Mouse (Mus musculus): ENCODE results near the gene Anp32e. TPM values are rescaled to one million over a fixed set of nuclear protein-coding genes. Genes with fewer than 3 reads are reported as not detected.
"Not testable (repeated sequence)": the region's sequence is repeated elsewhere in the genome, so short reads cannot be mapped to it uniquely, and the experiment has no call there.

Anp32e gene
- polyA plus RNA-seq, 1 experiment = 48.5 TPM

DNA sequence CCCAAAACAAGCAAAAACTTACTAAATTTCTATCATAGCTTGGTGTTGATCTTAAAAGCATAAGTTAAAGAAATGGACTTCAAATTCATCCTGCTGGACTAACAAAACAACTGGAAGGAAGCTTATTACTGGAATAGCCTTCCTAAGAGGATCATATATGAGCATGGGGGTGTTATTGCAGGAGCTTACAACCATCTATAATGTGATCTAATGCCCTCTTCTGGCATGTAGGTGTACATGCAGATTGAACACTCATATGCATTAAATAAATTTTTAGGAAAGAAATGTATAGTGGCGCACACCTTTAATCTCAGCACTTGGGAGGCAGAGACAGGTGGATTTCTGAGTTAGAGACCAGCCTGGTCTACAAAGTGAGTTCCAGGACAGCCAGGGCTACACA, 30.8 kb downstream of the Anp32e start:
- Histone ChIP-seq H3ac (ENCODE audit: control insufficient read depth, insufficient read length) (no peak overlapping the region), H3K79me2 (ENCODE audit: control insufficient read depth, insufficient read depth) (no peaks in the 10 kb centered on the region), H3K27me3 (ENCODE audit: control insufficient read depth, insufficient read depth, insufficient read length) (no peaks in the 10 kb centered on the region), H3K4me2 (ENCODE audit: low read depth) (no peak overlapping the region), H3K36me3 (ENCODE audit: control insufficient read depth, insufficient read depth) (no peaks in the 10 kb centered on the region), H3K4me3 (no peak overlapping the region)
- no peak for TF ChIP-seq POLR2AphosphoS2 (IDR thresholded peaks at IDR 0.05; ENCODE audit: insufficient read length, low read depth)
- TF ChIP-seq SRF (IDR thresholded peaks at IDR 0.05; ENCODE audit: control insufficient read depth, insufficient read length, low read depth) = no peak
- TF ChIP-seq MYOD1 (IDR thresholded peaks at IDR 0.05; ENCODE audit: control insufficient read depth in 1 of 3, insufficient read length in 2 of 3, low read depth in 2 of 3) = no peak
- no peak for TF ChIP-seq CEBPB (IDR thresholded peaks at IDR 0.05; ENCODE audit: insufficient read depth, poor library complexity, severe bottlenecking)
- no peak for TF ChIP-seq REST (IDR thresholded peaks at IDR 0.05; ENCODE audit: insufficient read depth, insufficient read length)
- TF ChIP-seq USF1 (IDR thresholded peaks at IDR 0.05; ENCODE audit: low read depth) = no peak
- no peak for TF ChIP-seq MAX (IDR thresholded peaks at IDR 0.05; ENCODE audit: low read depth)
- TF ChIP-seq TCF12 (IDR thresholded peaks at IDR 0.05; ENCODE audit: insufficient read depth, poor library complexity, severe bottlenecking) = no peak
- no peak for TF ChIP-seq E2F4 (IDR thresholded peaks at IDR 0.05; ENCODE audit: insufficient read depth)
- TF ChIP-seq MYOG (IDR thresholded peaks at IDR 0.05; ENCODE audit: control insufficient read depth in 1 of 3, insufficient read depth in 1 of 3, insufficient read length in 2 of 3, low read depth in 2 of 3) = no peak
- no peak for TF ChIP-seq TCF3 (IDR thresholded peaks at IDR 0.05; ENCODE audit: insufficient read length, low read depth)
- no peak for TF ChIP-seq POLR2A (IDR thresholded peaks at IDR 0.05; ENCODE audit: insufficient read length, low read depth)

DNA sequence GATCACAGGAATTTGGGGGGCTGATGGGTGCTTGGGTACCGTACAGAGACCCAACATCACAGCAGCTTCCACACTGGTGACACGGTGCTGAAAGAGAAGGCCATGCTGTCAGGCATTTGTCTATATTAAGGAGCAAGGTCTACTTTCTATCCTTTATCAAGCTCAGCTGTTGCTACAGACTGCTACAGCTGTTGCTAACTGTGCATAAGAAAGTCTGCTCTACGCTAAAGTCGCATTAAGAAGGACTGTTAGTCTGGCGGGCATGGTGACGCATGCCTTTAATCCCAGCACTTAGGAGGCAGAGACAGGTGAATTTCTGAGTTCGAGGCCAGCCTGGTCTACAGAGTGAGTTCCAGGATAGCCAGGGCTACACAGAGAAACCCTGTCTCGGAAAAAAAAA, 33.1 kb downstream of the Anp32e start:
- H3K4me2 ChIP-seq (ENCODE audit: low read depth); H3K79me2 ChIP-seq (ENCODE audit: control insufficient read depth, insufficient read depth); H3K27me3 ChIP-seq (ENCODE audit: control insufficient read depth, insufficient read depth, insufficient read length); H3K4me3 ChIP-seq; H3ac ChIP-seq (ENCODE audit: control insufficient read depth, insufficient read length); H3K36me3 ChIP-seq (ENCODE audit: control insufficient read depth, insufficient read depth): not testable (repeated sequence)
- peak in 2 of 3 experiments; percentile 61 to 82 for TF ChIP-seq MYOD1 (IDR thresholded peaks at IDR 0.05; ENCODE audit: control insufficient read depth in 1 of 3, insufficient read length in 2 of 3, low read depth in 2 of 3)
- peak; percentile 5 for TF ChIP-seq TCF3 (IDR thresholded peaks at IDR 0.05; ENCODE audit: insufficient read length, low read depth)
- peak in 2 of 3 experiments; percentile 48 to 89 for TF ChIP-seq MYOG (IDR thresholded peaks at IDR 0.05; ENCODE audit: control insufficient read depth in 1 of 3, insufficient read depth in 1 of 3, insufficient read length in 2 of 3, low read depth in 2 of 3)
- peak; percentile 57 for TF ChIP-seq TCF12 (IDR thresholded peaks at IDR 0.05; ENCODE audit: insufficient read depth, poor library complexity, severe bottlenecking)

DNA sequence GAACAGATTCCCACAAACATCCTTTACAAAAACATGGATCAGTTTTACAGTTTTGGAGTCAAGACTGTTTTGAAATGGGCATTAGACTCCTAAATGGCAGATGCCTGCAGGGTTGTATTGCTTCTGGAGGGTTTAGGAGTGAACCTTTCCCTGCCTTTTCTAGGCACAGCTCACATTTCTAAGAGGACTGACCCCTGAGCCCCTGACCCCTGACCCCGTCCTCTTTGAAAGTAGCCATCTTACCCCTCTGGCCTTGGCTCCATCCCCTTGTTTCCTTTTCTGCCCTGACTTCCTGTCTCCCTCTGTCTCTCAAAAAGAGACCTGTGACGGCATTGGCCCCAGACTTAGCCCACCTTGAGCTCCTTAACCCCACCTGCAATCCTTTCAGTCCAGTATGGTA, 34.2 kb downstream of the Anp32e start:
- Histone ChIP-seq H3K79me2 (ENCODE audit: control insufficient read depth, insufficient read depth) (no peaks in the 10 kb centered on the region), H3K27me3 (ENCODE audit: control insufficient read depth, insufficient read depth, insufficient read length) (no peaks in the 10 kb centered on the region), H3K4me3 (no peak overlapping the region), H3K4me2 (ENCODE audit: low read depth) (no peak overlapping the region), H3K36me3 (ENCODE audit: control insufficient read depth, insufficient read depth) (no peaks in the 10 kb centered on the region), H3ac (ENCODE audit: control insufficient read depth, insufficient read length) (no peak overlapping the region)
- TF ChIP-seq MAX (IDR thresholded peaks at IDR 0.05; ENCODE audit: low read depth) = no peak
- TF ChIP-seq MYOD1 (IDR thresholded peaks at IDR 0.05; ENCODE audit: control insufficient read depth in 1 of 3, insufficient read length in 2 of 3, low read depth in 2 of 3) = no peak
- no peak for TF ChIP-seq POLR2AphosphoS2 (IDR thresholded peaks at IDR 0.05; ENCODE audit: insufficient read length, low read depth)
- no peak for TF ChIP-seq TCF12 (IDR thresholded peaks at IDR 0.05; ENCODE audit: insufficient read depth, poor library complexity, severe bottlenecking)
- TF ChIP-seq E2F4 (IDR thresholded peaks at IDR 0.05; ENCODE audit: insufficient read depth) = no peak
- no peak for TF ChIP-seq CEBPB (IDR thresholded peaks at IDR 0.05; ENCODE audit: insufficient read depth, poor library complexity, severe bottlenecking)
- TF ChIP-seq TCF3 (IDR thresholded peaks at IDR 0.05; ENCODE audit: insufficient read length, low read depth) = no peak
- no peak for TF ChIP-seq MYOG (IDR thresholded peaks at IDR 0.05; ENCODE audit: control insufficient read depth in 1 of 3, insufficient read depth in 1 of 3, insufficient read length in 2 of 3, low read depth in 2 of 3)
- no peak for TF ChIP-seq REST (IDR thresholded peaks at IDR 0.05; ENCODE audit: insufficient read depth, insufficient read length)
- TF ChIP-seq USF1 (IDR thresholded peaks at IDR 0.05; ENCODE audit: low read depth) = no peak

- H3K36me3 ChIP-seq (ENCODE audit: control insufficient read depth, insufficient read depth) = no peaks in the 10 kb centered on the region
- H3K4me2 ChIP-seq (ENCODE audit: low read depth) = no peak overlapping the region
- H3K4me3 ChIP-seq = no peak overlapping the region
- TF ChIP-seq USF1 (IDR thresholded peaks at IDR 0.05; ENCODE audit: low read depth) = no peak
- no peak for TF ChIP-seq POLR2AphosphoS2 (IDR thresholded peaks at IDR 0.05; ENCODE audit: insufficient read length, low read depth)
- no peak for TF ChIP-seq POLR2A (IDR thresholded peaks at IDR 0.05; ENCODE audit: insufficient read length, low read depth)
- no peak for TF ChIP-seq SRF (IDR thresholded peaks at IDR 0.05; ENCODE audit: control insufficient read depth, insufficient read length, low read depth)
- no peaks in the 10 kb centered on the region for H3K27me3 ChIP-seq (ENCODE audit: control insufficient read depth, insufficient read depth, insufficient read length)
- H3K79me2 ChIP-seq (ENCODE audit: control insufficient read depth, insufficient read depth) = no peaks in the 10 kb centered on the region
- H3ac ChIP-seq (ENCODE audit: control insufficient read depth, insufficient read length) = no peak overlapping the region
These were observed 34.6 kb downstream of the Anp32e start for GRCm38 (mm10) chr3:95963681-95964080.

GRCm38 (mm10) chr3:95965518-95966451, 36.7 kb downstream of the Anp32e start:
- no peak overlapping the region for H3ac ChIP-seq (ENCODE audit: control insufficient read depth, insufficient read length)
- TF ChIP-seq TCF12 (IDR thresholded peaks at IDR 0.05; ENCODE audit: insufficient read depth, poor library complexity, severe bottlenecking) = no peak
- TF ChIP-seq MYOD1 (IDR thresholded peaks at IDR 0.05; ENCODE audit: control insufficient read depth in 1 of 3, insufficient read length in 2 of 3, low read depth in 2 of 3) = peak in 1 of 3 experiments; percentile 6
- no peaks in the 10 kb centered on the region for H3K27me3 ChIP-seq (ENCODE audit: control insufficient read depth, insufficient read depth, insufficient read length)
- H3K4me3 ChIP-seq = no peak overlapping the region
- H3K79me2 ChIP-seq (ENCODE audit: control insufficient read depth, insufficient read depth) = no peaks in the 10 kb centered on the region
- no peaks in the 10 kb centered on the region for H3K36me3 ChIP-seq (ENCODE audit: control insufficient read depth, insufficient read depth)
- peak overlapping the region; percentile 68 for H3K4me2 ChIP-seq (ENCODE audit: low read depth)

All from myocyte (in vitro differentiated cells).